Mouse (Mus musculus): ENCODE measurements around the gene Ppm1g. TPM values are rescaled to one million over a fixed set of nuclear protein-coding genes. Genes with fewer than 3 reads are reported as not detected.
"Not testable (repeated sequence)": the region's sequence is repeated elsewhere in the genome, so short reads cannot be mapped to it uniquely, and the experiment has no call there.

The Ppm1g gene
- total RNA-seq, 2 experiments from 2014 or later = 50.3 to 58.7 TPM

GRCm38 (mm10) chr5:31219911-31220447 is 508 bp downstream of the Ppm1g start:
- intact Hi-C loops (cut with DNase I) = loop anchor here (2.0 to 5.0 kb wide), 3 partner anchors 17 to 107 kb away; partner anchors contain the start of genes Ift172 and Zfp513

GRCm38 (mm10) chr5:31219474-31219873 is 1.0 kb downstream of the Ppm1g start:
- intact Hi-C loops (cut with DNase I) = no loop called here
- no peak for DNase-seq

More at GRCm38 (mm10) chr5:31219911-31220447, 508 bp downstream of the Ppm1g start:
- DNase-seq = no peak

- intact Hi-C loops (cut with DNase I) = no loop called here
- DNase-seq = no peak
These were observed 1.4 kb downstream of the Ppm1g start for GRCm38 (mm10) chr5:31219070-31219469.

- no peak for DNase-seq
- intact Hi-C loops (cut with DNase I) = no loop called here
These were observed 2.2 kb downstream of the Ppm1g start for GRCm38 (mm10) chr5:31218294-31218693.

- intact Hi-C loops (cut with DNase I); DNase-seq: not testable (repeated sequence)
These were observed 3.9 kb downstream of the Ppm1g start for GRCm38 (mm10) chr5:31216554-31216953.

GRCm38 (mm10) chr5:31204421-31204820 is 16.1 kb downstream of the Ppm1g start:
- intact Hi-C loops (cut with DNase I) = no loop called here

GRCm38 (mm10) chr5:31203866-31204265 is 16.6 kb downstream of the Ppm1g start:
- no peak for DNase-seq
- intact Hi-C loops (cut with DNase I) = loop anchor here (2.0 kb wide), 1 partner anchor 17 kb away; the partner anchor contains the start of gene Ppm1g

More at GRCm38 (mm10) chr5:31204421-31204820, 16.1 kb downstream of the Ppm1g start:
- no peak for DNase-seq

- intact Hi-C loops (cut with DNase I) = loop anchor here (2.0 kb wide), 1 partner anchor 18 kb away; the partner anchor contains the start of gene Ppm1g
- DNase-seq = no peak
These were observed 17.6 kb downstream of the Ppm1g start for GRCm38 (mm10) chr5:31202933-31203332.

- peak; percentile 91 to 92 for DNase-seq
- intact Hi-C loops (cut with DNase I) = loop anchor here (2.0 kb wide), 1 partner anchor 19 kb away; the partner anchor contains the start of gene Ppm1g
These were observed 18.5 kb downstream of the Ppm1g start, which contains the start of gene Zfp513 for GRCm38 (mm10) chr5:31201742-31202590. Gene Zfp513, minus strand, starts transcription at chr5:31202303.

- peak in 1 of 2 experiments; percentile 11 for DNase-seq
- intact Hi-C loops (cut with DNase I) = no loop called here
These were observed 19.3 kb downstream of the Ppm1g start for GRCm38 (mm10) chr5:31201042-31201741.

- DNase-seq = peak in 1 of 2 experiments; percentile 16
- intact Hi-C loops (cut with DNase I) = no loop called here
These were observed 20.1 kb downstream of the Ppm1g start for GRCm38 (mm10) chr5:31200327-31200768.

GRCm38 (mm10) chr5:31199893-31200292 is 20.6 kb downstream of the Ppm1g start:
- no peak for DNase-seq
- intact Hi-C loops (cut with DNase I) = no loop called here

GRCm38 (mm10) chr5:31199321-31199892 is 21.1 kb downstream of the Ppm1g start:
- DNase-seq = no peak
- intact Hi-C loops (cut with DNase I) = no loop called here

GRCm38 (mm10) chr5:31198616-31199320 is 21.7 kb downstream of the Ppm1g start:
- no peak for DNase-seq
- intact Hi-C loops (cut with DNase I) = no loop called here

- intact Hi-C loops (cut with DNase I) = no loop called here
- no peak for DNase-seq
These were observed 22.3 kb downstream of the Ppm1g start for GRCm38 (mm10) chr5:31198170-31198569.

GRCm38 (mm10) chr5:31197072-31197471 is 23.4 kb downstream of the Ppm1g start:
- no peak for DNase-seq
- intact Hi-C loops (cut with DNase I) = no loop called here

GRCm38 (mm10) chr5:31196207-31196606 is 24.3 kb downstream of the Ppm1g start:
- intact Hi-C loops (cut with DNase I) = no loop called here
- DNase-seq = no peak

- intact Hi-C loops (cut with DNase I) = no loop called here
- DNase-seq = no peak
These were observed 24.8 kb downstream of the Ppm1g start for GRCm38 (mm10) chr5:31195671-31196070.

Data from heart, postnatal 36 days (tissue).